Mouse (Mus musculus) C2C12 (cell line): ENCODE data around the gene Gdpgp1.

Experiments
- CTCF ChIP-seq: IDR thresholded peaks from one replicate; pipeline ENCODE4 v1.5.1; 2011; ENCODE audit not compliant: control insufficient read depth, insufficient read depth, insufficient read length
- FOSL1 ChIP-seq: IDR thresholded peaks from one replicate; pipeline ENCODE4 v1.8.0; 2011; ENCODE audit warnings: mild to moderate bottlenecking, low read length; ENCODE audit not compliant: poor library complexity, insufficient read depth, severe bottlenecking
- USF1 ChIP-seq: IDR thresholded peaks from one replicate; pipeline ENCODE4 v1.6.1; 2011; ENCODE audit warnings: low read depth, mild to moderate bottlenecking, control low read depth, moderate library complexity

DNA sequence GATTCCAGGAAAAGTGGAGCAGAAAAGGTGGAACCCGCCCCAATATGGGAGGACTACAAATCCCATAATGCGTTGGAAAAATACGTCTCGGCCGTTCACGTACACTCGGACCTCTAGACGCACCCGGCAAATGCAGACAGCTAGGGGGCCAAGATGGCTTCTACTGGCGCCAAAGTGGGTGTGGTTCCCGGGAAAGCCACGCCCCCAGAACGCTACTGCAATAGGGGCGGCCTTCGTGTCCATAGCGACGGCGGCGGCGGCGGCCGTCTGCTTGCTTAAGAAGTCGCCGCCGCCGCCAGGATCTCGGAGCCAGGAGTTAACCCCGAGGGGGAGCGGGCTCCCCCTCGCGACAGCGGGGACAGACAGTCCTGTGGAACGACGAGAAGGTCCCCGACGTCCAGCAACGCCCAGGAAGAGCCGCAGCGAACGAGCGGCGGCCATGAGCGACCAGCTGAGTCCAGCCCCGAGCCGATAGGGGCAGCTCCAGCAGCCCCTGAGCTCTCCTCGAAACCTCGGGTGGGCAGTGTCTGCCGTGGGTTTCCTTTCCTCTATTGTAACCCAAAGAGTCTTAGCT lies 13.6 kb downstream of the Gdpgp1 start, which contains the start of gene Ttll13:
- TF ChIP-seq CTCF (peak; percentile 22), USF1 (no peak), FOSL1 (no peak)
